Mouse (Mus musculus): ENCODE results near the gene Apoa5.

Apoa5 gene

DNA sequence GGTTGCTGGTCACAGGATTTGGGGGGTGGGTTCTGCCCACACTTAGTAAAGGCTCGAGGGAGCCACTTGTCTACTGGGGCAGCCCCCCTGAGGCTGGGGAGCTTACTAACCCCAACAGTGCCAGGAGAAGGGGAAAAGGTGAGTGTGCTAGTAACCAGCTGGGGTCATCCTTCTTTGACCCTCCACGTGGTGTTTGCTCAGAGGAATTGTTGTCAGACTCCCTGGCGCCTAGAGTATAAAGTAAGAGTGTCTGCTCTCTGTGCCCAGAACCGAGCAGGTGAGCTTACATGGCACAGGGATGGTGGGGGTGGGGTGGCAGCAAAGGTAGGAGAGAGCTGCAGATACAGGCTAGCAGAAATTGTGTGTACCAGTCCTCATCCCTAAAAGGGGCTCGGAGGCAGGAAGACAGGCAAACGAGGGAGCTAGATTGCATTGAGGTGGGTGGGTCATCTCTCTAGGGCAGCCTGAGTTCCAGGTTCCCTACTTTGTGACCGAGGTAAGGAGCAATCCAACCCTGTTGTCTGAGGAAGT, at the start of gene Apoa5:
Gene Apoa5, plus strand, starts transcription at position 291 of the 531 bp plus-strand sequence.
- DNase-seq (ENCODE audit: low read depth): no peak

DNA sequence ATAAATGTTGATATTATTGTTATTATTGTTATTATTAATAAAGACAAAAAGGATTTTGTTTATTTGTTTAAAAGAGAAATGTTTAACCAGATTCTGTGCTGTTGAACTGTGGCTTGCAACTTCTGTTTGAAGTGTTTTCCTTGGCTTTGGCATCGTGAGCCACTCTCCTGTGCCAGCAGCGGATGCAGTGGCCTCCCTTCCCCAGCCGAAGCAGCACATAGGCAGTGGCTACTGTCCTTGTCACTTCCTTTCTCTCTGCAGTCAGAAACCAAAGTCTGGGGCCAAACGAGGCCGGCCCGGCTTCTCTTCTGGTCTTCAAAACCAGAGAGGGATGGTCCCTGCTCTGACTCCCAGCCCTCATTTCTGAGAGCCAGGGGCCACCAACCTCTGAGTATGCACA, 45.3 kb upstream of the Apoa5 start:
- DNase-seq (ENCODE audit: low read depth): no peak

DNA sequence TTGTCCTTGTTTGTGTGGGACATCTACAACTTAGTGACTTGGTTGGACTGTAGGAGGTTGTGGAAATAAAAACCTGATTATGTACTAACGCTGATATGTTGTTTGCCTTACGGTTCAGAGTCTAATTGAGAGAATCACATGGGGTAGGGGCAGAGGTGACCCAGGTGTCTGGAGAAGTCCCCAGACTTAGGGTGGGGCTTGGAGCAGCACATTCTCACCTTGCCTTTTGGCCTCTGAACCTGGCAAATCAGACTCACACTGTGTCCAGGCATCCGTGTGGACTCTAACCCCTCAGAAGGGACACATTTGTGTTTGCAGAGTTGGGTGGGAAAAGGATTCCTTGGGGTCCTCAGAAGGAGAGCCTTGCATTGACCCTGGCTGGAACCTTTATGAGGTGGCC, 44.3 kb upstream of the Apoa5 start:
- DNase-seq (ENCODE audit: low read depth): no peak

DNA sequence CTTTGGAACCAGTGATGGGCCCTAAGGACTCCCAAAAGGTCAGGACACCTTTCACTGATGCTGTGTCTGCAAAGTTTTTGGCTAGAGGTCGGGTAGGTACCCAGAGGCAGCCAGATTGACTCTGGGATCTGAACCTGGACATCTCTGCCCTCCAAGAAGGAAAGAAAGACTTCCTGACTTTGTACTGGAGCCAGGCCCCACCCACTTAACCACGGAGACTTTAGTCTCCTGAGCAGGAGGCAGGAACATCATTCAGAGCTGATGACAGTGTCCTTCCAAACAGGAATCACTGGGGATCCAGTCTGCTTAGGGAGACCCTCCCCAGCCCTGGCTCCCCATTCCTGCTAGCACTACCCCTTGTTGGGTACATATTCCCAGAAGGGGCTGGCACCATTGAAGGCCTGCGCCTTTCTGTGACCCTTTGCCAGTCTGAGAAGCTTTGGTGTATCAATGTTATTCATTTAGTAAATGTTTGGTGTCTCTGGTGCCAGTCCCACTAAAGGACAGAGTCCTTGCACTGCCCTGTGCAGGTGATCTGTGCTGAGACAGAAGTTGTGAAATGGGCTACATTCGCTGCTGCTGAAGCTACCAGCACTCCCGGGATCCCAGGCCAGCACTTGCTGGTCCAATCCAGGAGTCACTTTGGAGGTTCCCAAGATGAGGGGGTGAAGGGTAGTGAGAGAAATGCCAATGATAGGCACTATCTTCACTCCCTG, 43.3 kb upstream of the Apoa5 start:
- DNase-seq (ENCODE audit: low read depth): no peak

DNA sequence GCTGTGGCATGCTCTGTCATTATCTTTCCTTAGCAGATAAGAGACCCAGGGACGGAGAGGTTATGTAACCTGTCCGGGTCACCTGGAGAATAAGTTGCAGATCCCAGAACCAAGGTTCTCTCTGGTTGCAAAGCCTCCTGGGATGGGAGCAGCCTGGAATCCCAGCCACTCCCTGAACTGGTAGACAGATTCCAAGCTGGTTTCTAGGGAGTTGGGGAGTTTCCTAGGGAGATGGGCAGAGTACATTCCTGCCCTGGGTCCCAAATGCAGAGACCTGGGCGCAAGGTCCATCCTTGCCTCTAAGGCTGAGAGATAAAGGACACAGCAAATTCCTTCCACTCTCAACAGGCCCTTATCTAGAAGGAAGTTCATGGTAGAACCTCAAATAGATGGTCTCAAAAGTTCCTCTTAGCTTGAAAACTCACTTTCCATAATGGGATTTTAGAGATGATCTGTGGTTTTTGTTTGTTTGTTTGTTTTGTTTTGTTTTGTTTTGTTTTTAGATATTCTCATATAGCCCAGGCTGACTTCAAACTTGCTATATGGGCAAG, 41.3 kb upstream of the Apoa5 start:
- DNase-seq (ENCODE audit: low read depth): no peak

DNA sequence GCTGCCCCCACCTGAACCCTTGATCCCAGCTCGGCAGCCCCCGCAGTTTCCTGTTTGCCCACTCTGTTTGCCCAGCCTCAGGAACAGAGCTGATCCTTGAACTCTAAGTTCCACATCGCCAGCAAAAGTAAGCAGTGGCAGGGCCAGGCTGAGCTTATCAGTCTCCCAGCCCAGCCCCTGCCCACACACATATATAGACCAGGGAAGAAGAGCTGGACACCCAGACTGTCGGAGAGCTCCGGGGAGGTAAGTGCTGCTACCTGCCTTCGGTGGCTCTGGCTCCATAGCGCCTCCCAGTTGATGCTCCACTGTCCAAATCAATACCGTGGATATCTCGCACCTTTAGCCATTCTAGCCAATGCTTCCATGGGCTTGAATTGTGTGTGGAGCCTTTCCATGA, 39.9 kb upstream of the Apoa5 start, which contains the start of gene Apoa1:
Gene Apoa1, plus strand, starts transcription at position 90 of the 400 bp plus-strand sequence.
- no peak for DNase-seq (ENCODE audit: low read depth)

DNA sequence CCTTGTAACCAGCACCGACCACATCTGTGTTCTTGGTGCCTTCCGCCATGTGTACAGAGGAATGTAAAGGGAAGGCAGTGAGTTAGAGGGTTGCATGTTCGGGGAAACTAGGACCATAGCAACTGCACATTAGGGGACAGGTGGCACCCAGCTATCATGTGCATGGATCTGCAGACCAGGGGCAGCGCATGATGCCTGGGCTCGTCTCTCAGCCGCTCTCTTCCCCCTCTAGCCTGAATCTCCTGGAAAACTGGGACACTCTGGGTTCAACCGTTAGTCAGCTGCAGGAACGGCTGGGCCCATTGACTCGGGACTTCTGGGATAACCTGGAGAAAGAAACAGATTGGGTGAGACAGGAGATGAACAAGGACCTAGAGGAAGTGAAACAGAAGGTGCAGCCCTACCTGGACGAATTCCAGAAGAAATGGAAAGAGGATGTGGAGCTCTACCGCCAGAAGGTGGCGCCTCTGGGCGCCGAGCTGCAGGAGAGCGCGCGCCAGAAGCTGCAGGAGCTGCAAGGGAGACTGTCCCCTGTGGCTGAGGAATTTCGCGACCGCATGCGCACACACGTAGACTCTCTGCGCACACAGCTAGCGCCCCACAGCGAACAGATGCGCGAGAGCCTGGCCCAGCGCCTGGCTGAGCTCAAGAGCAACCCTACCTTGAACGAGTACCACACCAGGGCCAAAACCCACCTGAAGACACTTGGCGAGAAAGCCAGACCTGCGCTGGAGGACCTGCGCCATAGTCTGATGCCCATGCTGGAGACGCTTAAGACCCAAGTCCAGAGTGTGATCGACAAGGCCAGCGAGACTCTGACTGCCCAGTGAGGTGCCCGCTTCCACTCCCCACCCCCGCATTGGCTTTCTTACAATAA, 38.6 kb upstream of the Apoa5 start:
- peak; percentile 82 for DNase-seq (ENCODE audit: low read depth)

DNA sequence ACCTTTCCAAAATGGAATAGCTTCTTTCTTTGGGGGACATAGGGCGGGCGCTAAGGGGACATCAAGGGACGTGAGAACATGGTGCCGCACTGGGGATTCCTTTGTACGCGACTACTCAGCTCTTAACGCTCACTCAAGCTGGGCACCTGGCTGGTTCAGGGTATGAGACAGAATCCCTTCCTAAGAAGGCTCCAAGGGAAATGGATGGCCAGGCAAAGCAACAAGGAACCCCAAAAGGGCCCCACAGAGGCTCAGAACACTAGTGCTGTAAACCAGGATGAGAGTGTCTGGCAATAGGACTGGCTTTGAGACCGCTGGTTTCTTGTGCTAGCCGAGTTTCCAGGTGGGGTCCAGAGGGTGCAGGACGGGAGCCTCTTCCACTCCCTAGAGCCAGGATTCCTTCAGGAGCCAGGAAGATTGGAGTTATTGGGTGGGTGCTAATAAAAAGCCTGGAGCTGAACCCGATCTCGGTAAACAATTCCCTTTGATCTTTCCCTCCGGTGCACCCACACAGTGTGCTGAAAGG, 37.9 kb upstream of the Apoa5 start:
- DNase-seq (ENCODE audit: low read depth): no peak

DNA sequence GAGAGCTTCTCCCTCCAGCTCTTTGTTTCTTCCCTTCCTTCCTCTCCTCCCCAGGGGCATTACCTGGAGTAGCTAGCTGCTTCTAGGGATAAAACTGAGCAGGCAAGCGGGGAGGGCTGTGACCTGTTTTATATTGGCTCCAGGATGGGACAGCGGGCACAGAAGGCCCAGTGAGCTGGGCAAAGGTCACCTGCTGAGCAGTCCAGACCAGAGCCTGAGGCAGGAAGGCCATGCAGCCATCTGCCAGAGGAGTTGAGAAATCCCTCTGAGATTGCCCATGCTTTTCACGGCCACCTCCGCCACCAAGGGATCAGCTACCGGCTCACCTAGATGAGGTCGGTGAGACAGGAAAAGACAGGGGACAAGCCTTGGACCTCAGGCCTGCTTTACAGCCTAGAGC, 33.2 kb upstream of the Apoa5 start:
- no peak for DNase-seq (ENCODE audit: low read depth)

DNA sequence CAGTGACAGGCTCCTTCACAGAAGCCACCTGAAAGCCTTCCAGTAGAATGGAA, 33.0 kb upstream of the Apoa5 start, which contains the start of gene Apoc3:
Gene Apoc3, minus strand, starts transcription at position 41 of the 53 bp plus-strand sequence.
- DNase-seq (ENCODE audit: low read depth): no peak

DNA sequence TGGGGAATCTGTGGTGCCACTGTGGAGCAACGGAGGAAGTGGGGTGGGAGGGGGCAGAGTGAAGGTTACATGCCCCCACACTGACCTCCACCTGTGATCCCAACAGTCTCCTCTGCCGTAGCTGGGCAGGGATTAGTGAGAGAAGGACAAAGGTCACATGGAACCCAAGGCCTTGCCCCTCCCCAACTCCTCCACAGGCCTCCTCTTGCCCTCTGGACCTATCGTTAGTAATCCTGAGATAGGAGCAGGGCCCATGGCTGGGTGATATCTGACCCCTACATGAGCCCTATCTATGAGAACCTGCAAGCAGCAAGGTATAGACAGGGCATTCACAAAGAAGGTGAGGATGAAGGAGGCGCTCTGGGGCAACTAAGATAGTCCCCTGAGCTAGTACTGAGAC, 32.8 kb upstream of the Apoa5 start:
- DNase-seq (ENCODE audit: low read depth): no peak

DNA sequence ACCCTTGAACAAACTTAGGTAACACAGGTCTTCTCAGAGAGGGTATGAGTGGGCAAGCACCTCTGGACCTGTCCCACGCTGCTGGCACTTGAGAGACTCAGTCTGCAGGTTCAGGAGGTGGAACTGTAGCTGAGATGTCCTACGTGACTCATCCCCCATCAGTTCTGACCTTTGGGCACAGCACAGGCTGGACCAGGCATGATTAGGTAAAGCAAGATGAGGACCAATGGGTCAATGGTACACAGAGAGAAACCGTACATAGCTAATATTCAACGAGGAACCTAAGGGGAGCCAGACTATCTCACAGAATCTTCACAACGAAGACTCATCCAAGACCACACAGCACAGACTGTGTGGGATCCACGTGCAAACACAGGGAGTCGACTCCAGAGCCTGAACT, 29.6 kb upstream of the Apoa5 start:
- no peak for DNase-seq (ENCODE audit: low read depth)

DNA sequence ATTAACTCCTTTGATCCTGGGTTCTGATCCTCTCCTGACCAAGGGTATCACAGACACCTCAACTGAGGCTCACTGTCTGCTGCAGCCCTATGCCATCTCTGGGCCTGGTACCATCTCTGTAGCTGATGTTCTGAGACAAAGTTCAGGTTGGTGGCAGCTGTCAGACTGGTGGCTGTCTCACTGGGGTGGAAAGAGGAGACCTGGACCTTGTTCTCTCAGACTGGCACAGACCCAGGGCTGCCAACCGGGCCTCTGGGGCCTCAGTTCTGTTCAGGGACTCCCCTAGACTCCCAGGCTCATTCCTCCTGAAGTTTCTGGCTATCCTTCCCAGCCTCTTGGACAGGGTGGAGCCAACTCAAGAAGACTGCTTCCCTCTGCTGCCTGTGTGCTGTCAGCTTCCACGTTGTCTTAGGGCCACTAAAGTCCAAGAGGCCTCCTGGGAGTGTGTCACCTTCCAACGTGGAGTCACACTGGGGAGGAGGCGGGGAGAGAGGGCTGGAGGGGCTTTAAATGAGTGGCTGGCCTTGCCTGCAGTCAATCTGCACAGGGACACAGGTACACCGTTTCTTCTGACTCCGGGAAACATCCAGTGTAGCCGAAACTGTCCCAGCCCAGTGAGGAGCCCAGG, 27.8 kb upstream of the Apoa5 start, which contains the start of gene Apoa4:
Gene Apoa4, plus strand, starts transcription at position 171 of the 628 bp plus-strand sequence.
- no peak for DNase-seq (ENCODE audit: low read depth)

DNA sequence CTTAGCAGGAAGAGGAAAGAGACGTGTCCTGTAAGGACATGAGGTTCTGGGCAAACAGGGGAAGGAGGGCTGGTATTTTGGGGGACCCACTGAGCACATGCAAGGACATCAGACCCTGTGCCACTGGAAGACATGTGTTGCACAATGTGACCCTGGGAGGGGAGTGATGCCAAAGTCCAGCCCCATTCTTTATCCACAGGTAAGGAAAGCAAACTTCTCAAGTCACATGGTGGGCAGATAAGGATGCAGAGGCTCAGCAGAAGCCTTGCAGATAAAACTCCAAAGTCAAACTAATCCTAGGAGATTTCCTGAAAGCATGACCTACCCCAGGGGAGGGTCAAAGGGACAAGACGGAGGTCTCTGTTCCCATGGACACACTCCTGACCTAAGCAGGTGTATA, 26.6 kb upstream of the Apoa5 start:
- no peak for DNase-seq (ENCODE audit: low read depth)

DNA sequence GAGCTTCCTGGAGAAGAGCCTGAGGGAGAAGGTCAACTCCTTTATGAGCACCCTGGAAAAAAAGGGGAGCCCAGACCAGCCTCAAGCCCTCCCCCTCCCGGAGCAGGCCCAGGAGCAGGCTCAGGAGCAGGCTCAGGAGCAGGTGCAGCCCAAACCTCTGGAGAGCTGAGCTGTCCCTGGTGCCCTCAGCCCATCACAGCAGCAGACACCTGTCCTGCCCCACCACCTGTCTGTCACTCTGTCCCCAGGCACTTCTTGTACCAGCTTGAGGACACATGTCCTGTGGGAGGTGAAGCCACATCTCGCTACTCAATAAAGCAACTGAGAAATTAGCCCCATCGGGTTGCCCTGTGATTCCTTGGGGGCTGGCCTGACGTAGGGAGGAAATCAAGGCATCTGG, 25.3 kb upstream of the Apoa5 start:
- DNase-seq (ENCODE audit: low read depth): no peak

DNA sequence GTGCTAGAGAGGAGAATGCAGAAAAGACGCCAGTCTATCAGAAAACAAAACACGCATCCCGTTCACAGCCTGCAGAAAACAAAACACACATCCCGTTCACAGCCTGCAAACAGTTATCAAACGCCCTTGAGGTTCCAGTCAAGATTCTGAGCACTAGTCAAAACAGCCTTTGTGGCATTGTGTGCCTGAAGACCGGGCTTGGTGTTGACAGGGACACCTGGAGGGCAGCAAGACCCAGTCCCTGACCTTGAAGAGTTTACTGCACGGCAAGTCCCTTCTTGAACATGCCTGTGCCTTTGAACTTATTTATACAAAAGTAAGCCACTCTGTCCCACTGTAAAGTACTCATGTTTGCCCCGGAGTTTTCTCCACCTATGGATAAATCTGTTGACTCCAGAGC, 24.8 kb upstream of the Apoa5 start:
- DNase-seq (ENCODE audit: low read depth): no peak

DNA sequence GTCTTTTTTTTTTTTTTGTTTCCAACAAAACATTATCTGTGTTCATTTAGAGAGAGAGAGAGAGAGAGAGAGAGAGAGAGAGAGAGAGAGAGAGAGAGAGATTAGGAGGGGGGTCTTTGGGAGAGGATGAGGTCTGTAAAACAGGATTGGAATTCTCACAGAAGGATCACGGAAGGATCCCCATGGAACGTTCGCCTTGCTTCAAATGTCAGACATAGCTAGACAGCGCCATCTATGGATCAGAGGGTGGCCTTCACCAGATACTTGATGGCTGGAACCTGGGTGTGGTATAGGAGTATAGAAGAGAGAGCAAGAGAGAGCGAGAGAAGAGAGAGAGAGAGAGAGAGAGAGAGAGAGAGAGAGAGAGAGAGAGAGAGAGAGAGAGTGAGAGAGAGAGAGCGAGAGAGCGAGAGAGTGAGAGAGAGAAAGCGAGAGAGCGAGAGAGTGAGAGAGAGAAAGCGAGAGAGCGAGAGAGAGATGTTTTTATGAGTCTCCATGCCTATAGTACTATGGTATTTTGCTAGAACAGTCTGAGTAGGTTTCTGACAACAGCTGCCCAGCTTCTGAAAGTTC, 21.6 kb upstream of the Apoa5 start:
- DNase-seq (ENCODE audit: low read depth): peak; percentile 87

DNA sequence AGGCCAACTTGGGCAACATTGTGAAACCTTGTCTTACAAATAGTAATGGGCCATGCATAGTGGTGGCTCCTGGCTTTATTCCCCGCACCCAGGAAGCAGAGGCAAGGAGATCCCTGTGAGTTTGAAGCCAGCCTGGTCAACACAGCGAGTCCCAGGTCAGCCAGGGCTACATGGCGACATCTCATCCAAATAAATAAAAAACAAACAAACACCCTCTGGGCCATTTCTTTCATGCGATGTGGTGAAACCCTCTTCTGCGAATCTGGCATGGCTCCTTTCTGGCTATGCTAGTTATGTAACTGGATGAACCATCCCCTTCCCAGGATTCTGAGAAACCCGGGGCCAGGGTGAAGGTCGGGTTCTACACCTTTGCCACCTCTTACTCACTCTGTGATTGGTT, 12.3 kb upstream of the Apoa5 start:
- no peak for DNase-seq (ENCODE audit: low read depth)

DNA sequence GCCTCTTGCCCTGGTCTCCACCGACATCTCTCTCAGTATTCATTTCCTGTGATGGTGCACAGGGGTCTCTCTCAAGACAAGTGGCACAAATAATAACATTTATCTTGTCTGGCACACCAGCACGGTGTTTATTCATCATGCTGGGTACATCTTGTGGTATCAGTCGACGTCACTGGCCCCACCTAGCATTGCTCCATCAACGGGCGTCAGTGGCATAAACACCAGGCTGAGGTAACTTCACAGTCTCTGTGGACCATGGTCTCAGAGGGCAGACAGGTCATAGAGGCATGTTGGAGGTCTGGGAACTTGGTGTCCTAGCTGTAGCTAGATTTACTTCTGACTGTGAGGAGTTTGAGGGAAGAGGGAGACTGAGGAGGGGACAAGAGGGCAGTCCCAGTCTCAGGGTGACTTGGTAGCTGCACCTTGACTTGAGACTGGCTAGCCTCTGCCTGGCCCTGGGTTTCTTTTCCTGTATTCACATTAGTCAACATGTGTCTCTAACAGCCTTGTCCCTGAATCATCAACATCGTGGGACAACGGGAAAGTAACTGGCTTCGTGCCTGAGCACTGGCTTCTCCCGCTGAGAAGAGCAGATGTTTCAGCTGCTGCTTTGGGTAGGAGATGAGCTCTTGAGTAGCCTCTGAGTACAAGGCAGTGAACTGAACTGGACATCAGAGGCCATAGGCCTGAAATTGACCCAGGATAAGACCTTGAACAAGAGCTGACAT, 11.6 kb upstream of the Apoa5 start:
- DNase-seq (ENCODE audit: low read depth): no peak

DNA sequence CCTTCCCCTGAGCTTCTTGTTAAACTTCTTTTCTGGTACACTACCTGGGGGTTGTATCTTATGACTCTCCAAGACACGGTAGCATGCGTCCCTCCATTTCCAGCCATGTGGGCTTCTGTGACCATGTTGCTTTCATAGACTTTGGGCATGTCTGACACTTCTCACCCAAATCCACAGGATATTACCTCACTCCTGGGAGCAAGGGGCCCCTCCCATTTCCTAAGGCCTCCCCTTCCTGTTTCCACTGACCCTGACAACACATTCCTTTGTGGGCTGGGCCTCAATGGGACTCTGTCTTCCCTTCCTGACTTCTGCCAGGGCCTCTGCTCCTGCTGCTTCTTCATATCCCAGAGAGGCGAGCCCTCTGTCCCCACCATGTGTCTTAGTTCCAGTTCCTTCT, 10.9 kb upstream of the Apoa5 start:
- no peak for DNase-seq (ENCODE audit: low read depth)

DNA sequence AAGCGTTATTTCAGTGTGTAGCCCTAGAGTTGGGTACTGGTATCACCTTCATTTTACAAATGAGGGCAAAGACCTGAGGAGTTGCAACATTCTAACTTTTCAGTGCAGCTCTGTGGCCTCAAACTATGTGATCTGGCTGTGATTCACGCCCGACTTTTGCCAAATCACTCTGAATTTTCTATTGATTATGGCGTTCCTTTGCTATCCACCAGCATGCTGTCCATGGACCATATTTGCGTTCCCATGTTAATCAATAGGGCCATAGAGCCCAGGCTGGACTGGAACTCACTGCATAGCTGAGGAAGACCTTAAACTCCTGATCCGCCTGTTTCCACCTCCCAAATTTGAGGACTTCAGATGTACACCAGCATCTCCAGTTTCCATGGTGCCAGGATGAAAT, 9.3 kb upstream of the Apoa5 start:
- DNase-seq (ENCODE audit: low read depth): no peak

DNA sequence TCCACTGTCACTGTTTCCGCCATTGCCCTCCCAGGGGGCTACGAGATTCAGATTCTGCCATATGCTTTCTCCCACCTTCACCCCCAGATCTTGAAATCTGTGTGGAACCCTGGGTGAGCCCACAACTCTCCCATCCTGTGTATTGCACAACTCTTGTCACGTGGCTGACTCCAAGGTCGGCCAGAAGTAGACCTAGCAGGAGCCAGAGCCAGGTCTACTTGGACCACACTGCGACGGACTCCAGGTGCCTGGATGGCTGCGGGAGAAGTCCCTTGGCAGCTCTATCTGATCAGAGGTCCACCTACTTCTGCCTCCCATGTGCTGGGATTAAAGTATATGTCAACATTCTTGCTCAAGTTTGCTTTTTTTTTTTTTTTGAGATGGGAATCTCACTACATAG, 7.3 kb upstream of the Apoa5 start:
- no peak for DNase-seq (ENCODE audit: low read depth)
